15 mouse cellular contexts compared by ENCODE assay signal in genomic region chr2:115250019-115250807, GRCm38 (mm10).
DNase-seq lines count a peak whose midpoint lies in the region; ATAC-seq and TF ChIP-seq lines count a peak whose summit lies in the region.
"Had no signal": no experiment of that assay in that cellular context is flagged by ENCODE, and none has a peak within 500 bp of the region (broad histone marks: within the 10 kb centered on the region; RNA-seq: fewer than 3 reads in every experiment).

No protein-coding gene starts in this region.

- no peak for TF ChIP-seq CTCF in liver, postnatal 0 days (IDR thresholded peaks at IDR 0.05; ENCODE audit: low read depth)
- TF ChIP-seq CTCF in brain, embryonic 14.5 days (IDR thresholded peaks at IDR 0.05; ENCODE audit: borderline replicate concordance, extremely low read depth, insufficient read depth, insufficient read length): no peak

- WGBS in forebrain, embryonic 15.5 days: 33% methylated on average over 5 of the region's 5 CpGs
- WGBS in forebrain, embryonic 11.5 days: 76% methylated on average over 5 of the region's 5 CpGs
- WGBS in liver, postnatal 0 days (ENCODE audit: insufficient replicate concordance): 58% methylated on average over 5 of the region's 5 CpGs

- no peaks in the 10 kb centered on the region for H3K27me3 ChIP-seq in forebrain, embryonic 15.5 days
- H3K27me3 ChIP-seq in forebrain, embryonic 11.5 days (ENCODE audit: control insufficient read depth, insufficient read depth, low read length): no peaks in the 10 kb centered on the region
- no peaks in the 10 kb centered on the region for H3K27me3 ChIP-seq in liver, postnatal 0 days (ENCODE audit: insufficient read depth, low read length)
- H3K27me3 ChIP-seq: heart, embryonic 13.5 days; neural tube, embryonic 15.5 days had no signal

- no peak overlapping the region for H3K9ac ChIP-seq in forebrain, embryonic 15.5 days (replicated peaks)
- H3K9ac ChIP-seq in forebrain, embryonic 11.5 days (ENCODE audit: low read length): no peak overlapping the region
- no peak overlapping the region for H3K9ac ChIP-seq in liver, postnatal 0 days (replicated peaks)
- H3K9ac ChIP-seq: heart, embryonic 13.5 days; hindbrain, embryonic 14.5 days; neural tube, embryonic 15.5 days had no signal

- no peak; the same call in 1 of the 2 replicates for ATAC-seq in forebrain, embryonic 15.5 days (replicated peaks)
- ATAC-seq in forebrain, embryonic 11.5 days (replicated peaks; ENCODE audit: low FRiP score): no peak
- ATAC-seq in liver, postnatal 0 days: peak; percentile 79
- no peak for ATAC-seq in erythroblast, adult 5-6 weeks (replicated peaks; ENCODE audit: low FRiP score, poor library complexity, severe bottlenecking)
- ATAC-seq: activated CD4-positive, CD25-positive, alpha-beta regulatory T cell, adult 4 months had no signal

- no peaks in the 10 kb centered on the region for H3K9me3 ChIP-seq in forebrain, embryonic 15.5 days
- no peaks in the 10 kb centered on the region for H3K9me3 ChIP-seq in forebrain, embryonic 11.5 days (ENCODE audit: control insufficient read depth, low read length)
- no peaks in the 10 kb centered on the region for H3K9me3 ChIP-seq in liver, postnatal 0 days (ENCODE audit: low read length)
- H3K9me3 ChIP-seq: heart, embryonic 13.5 days; neural tube, embryonic 15.5 days had no signal

- intact Hi-C loops in heart, postnatal 36 days (cut with DNase I): no loop called here

- no peaks in the 10 kb centered on the region for H3K36me3 ChIP-seq in forebrain, embryonic 15.5 days
- H3K36me3 ChIP-seq in forebrain, embryonic 11.5 days (ENCODE audit: control insufficient read depth, insufficient read depth, low read length): no peaks in the 10 kb centered on the region
- H3K36me3 ChIP-seq in liver, postnatal 0 days (replicated peaks; ENCODE audit: insufficient read depth, low read length): no peaks in the 10 kb centered on the region
- H3K36me3 ChIP-seq: heart, embryonic 13.5 days; neural tube, embryonic 15.5 days had no signal

- DNase-seq in forebrain, embryonic 11.5 days (ENCODE audit: low spot score): no peak
- DNase-seq in liver, postnatal 0 days: no peak
- no peak for DNase-seq in liver
- peak; percentile 83 for DNase-seq in brain, embryonic 14.5 days (ENCODE audit: low read depth)
- peak; percentile 29 for DNase-seq in lung, postnatal 25 days (ENCODE audit: low spot score)
- no peak for DNase-seq in heart, postnatal 36 days
- DNase-seq: cerebellum, postnatal 14 days; gastrocnemius, postnatal 14 days; right cerebral cortex, postnatal 14 days had no signal

- H3K27ac ChIP-seq in forebrain, embryonic 15.5 days (replicated peaks): peak overlapping the region; percentile 58
- no peak overlapping the region for H3K27ac ChIP-seq in forebrain, embryonic 11.5 days (ENCODE audit: low read depth, low read length)
- no peak overlapping the region for H3K27ac ChIP-seq in liver, postnatal 0 days (ENCODE audit: low read depth)
- H3K27ac ChIP-seq: heart, embryonic 13.5 days; hindbrain, embryonic 14.5 days; neural tube, embryonic 15.5 days had no signal

- peaks cover 10% of the 10 kb centered on the region for H3K4me1 ChIP-seq in forebrain, embryonic 15.5 days
- H3K4me1 ChIP-seq in forebrain, embryonic 11.5 days (replicated peaks; ENCODE audit: control insufficient read depth, insufficient read depth, low read length): no peaks in the 10 kb centered on the region
- H3K4me1 ChIP-seq in liver, postnatal 0 days (ENCODE audit: insufficient read depth): no peaks in the 10 kb centered on the region
- H3K4me1 ChIP-seq: heart, embryonic 13.5 days; neural tube, embryonic 15.5 days had no signal

- no peak overlapping the region for H3K4me2 ChIP-seq in forebrain, embryonic 15.5 days (replicated peaks)
- H3K4me2 ChIP-seq in forebrain, embryonic 11.5 days (ENCODE audit: low read depth, low read length, severe bottlenecking): no peak overlapping the region
- H3K4me2 ChIP-seq in liver, postnatal 0 days (ENCODE audit: low read depth, low read length): no peak overlapping the region
- H3K4me2 ChIP-seq: heart, embryonic 13.5 days; hindbrain, embryonic 14.5 days; neural tube, embryonic 15.5 days had no signal

- H3K4me3 ChIP-seq in forebrain, embryonic 15.5 days: no peak overlapping the region
- H3K4me3 ChIP-seq in forebrain, embryonic 11.5 days (ENCODE audit: low read depth, low read length): no peak overlapping the region
- H3K4me3 ChIP-seq in liver, postnatal 0 days (ENCODE audit: low read depth, low read length): no peak overlapping the region
- H3K4me3 ChIP-seq: heart, embryonic 13.5 days; neural tube, embryonic 15.5 days had no signal

- TF ChIP-seq POLR2A in brain, embryonic 14.5 days (IDR thresholded peaks at IDR 0.05; ENCODE audit: borderline replicate concordance, extremely low read depth, insufficient read depth, insufficient read length, poor library complexity, severe bottlenecking): no peak

- TF ChIP-seq EP300 in liver, postnatal 0 days (IDR thresholded peaks at IDR 0.05; ENCODE audit: low read depth): peak; percentile 12; the same call in 1 of the 2 replicates

Comparison
In these comparisons a context has a peak if more than half of its experiments do, and no peak if none do; other contexts are left out.
1. DNase-seq: peak in brain, embryonic 14.5 days (single experiment) and lung, postnatal 25 days (single experiment); none in forebrain, embryonic 11.5 days (single experiment), liver, postnatal 0 days (single experiment), liver (single experiment) and heart, postnatal 36 days (0 of 2).